Mouse (Mus musculus) adrenal gland, postnatal 4 days (tissue): ENCODE data around the gene B4galt7. TPM values are rescaled to one million over a fixed set of nuclear protein-coding genes. Genes with fewer than 3 reads are reported as not detected.
"Not testable (repeated sequence)": the region's sequence is repeated elsewhere in the genome, so short reads cannot be mapped to it uniquely, and the experiment has no call there.

Experiments
- DNase-seq, 2 experiments: peaks; one replicate each; pipeline ENCODE4 v3.0.0; 2021 to 2022; ENCODE audit warnings: low spot score in 2 of 2, mixed read lengths in 2 of 2
- total RNA-seq, 2 experiments: library from RNA; stranded (reverse); gene quantifications; 2 replicates each; pipeline ENCODE4 v1.2.3; 2021

The B4galt7 gene
- total RNA-seq, 2 experiments from 2014 or later = 16.5 to 18.8 TPM

DNA sequence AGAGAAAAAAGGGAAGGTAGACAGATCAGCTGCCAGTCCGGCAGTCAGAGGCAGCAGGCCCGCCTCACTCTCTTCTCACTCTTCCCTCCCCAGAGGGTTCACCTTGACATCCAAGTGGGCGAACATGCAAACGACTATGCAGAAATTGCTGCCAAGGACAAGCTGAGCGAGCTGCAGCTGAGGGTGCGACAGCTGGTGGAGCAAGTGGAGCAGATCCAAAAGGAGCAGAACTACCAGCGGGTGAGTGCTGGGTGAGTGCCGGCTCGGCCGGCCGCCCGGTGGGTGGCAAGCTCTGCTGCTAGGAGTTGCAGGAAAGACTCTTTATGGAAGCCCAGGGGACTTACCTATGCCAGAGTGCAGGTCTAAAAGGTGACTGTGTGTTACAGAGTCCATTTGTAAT is 4.3 kb upstream of the B4galt7 start:
- no peak for DNase-seq

DNA sequence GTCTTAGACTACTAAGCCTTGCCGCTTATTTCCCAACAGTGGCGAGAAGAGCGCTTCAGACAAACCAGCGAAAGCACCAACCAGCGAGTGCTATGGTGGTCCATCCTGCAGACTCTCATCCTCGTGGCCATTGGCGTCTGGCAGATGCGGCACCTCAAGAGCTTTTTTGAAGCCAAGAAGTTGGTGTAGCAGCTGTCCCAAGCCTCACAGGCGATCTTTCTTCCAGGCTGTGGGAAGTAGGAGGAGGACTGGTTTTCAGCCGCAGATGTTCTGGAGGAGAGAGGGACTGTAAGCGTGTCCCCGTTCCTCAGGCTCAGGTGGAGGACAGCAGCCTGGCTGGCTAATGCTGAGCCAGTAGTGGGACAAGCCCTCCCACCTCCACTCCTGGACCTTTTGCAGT is 2.9 kb upstream of the B4galt7 start:
- no peak for DNase-seq

GRCm38 (mm10) chr13:55600657-55601056 is 961 bp downstream of the B4galt7 start:
- no peak for DNase-seq

DNA sequence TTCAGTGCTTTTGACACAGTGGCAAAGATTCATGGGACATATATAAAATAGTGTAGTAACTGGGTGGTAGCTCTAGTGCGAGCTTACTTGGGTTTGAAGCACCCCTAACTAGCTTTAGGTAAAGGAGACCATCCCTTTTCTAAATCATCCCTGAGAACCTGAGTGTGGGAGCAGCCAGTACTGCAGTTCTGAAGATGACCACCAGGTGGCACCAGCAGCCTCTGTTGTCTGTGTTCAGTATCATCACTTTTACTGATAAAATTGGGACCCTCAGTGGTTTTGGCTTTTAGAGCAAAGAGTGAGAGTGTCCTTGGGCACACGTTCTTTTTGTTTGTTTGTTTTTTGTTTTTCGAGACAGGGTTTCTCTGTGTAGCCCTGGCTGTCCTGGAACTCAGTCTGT is 1.9 kb downstream of the B4galt7 start:
- peak; percentile 42 to 63 for DNase-seq

DNA sequence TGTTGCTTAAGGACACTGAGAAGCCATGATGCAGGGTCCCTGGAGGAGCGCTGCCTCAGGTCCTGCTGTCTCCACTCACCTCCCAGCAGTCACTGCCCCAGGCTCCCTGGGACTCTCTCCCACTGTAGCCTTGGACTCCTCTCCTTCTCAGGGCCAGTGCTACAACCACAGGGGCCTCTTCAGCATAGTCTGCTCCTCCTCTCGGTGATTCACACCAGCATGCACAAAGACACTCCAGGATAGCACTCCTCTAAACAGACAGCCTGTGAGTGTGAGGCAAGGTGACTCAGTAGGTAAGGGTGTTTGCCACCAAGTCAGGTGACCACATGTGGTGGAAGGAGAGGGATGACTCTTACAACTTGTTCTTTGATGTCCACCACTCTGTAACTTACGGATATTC is 4.9 kb downstream of the B4galt7 start:
- no peak for DNase-seq

DNA sequence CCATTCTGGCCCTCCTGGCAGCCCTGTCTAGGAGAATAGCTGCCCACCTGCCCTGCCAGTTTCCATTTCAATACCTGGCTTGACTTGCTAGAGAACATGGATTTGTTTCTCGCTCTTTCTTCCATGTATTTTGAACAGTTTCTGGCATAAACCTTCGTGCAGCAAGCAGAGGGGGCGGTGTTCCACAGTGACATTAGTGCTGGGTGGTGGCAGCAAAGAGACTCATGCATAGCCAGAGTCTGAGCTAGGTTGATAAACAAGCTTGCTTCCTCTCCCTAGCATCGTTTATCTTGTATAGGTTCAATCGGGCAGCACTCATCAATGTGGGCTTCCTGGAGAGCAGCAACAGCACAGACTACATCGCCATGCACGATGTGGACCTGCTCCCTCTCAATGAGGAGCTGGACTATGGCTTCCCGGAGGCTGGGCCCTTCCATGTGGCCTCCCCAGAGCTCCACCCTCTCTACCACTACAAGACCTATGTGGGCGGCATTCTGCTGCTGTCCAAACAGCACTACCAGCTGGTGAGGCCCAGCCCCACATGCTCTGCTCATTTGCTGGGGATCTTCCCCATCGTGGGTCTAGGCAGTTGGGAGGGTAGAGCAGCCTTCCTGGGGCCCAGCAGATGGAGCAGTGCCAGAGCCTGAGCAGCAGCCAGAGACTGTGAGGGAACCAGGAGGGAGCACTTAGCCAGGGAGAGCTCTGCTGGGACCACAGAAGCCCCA is 7.4 kb downstream of the B4galt7 start:
- DNase-seq = no peak

- no peak for DNase-seq
Measured at GRCm38 (mm10) chr13:55607624-55608006, 7.9 kb downstream of the B4galt7 start.

DNA sequence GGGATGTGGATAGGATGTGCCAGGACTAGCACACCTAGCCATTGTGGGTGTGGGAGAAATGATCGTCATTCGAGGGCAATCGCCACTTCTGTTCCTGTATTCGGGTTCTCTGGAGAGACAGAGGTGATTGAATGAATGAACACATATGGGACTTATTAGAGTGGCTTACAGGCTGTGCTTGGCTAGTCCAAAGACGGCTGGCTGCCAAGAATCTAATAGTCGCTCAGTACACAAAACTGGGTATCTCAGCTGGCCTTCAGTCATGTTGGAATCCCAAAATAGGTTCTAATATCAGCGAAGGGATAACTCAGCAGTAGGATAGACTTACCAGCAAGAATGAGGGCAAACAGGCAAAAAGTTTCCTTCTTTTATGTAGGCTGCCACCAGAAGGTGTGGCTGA is 12.3 kb downstream of the B4galt7 start:
- no peak for DNase-seq

DNA sequence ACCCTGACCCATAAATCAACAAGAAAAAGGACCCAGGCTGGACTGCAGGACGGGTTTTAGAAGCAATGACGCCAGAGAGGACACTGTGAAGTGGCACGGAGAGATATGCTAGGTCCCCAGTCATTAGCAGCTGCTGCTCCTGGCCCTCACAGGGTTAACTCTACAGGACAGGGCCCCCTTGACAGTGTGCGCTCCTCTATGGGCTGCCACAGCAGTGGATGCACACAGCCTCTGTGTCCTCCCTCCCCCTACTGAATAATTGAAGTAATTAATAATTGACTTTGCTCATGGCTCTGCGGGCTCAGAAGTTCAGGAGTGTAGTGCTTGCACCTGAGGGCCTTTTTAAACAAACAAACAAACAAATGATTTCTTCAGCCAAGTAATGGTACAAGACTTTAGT is 13.8 kb downstream of the B4galt7 start:
- DNase-seq = no peak

DNA sequence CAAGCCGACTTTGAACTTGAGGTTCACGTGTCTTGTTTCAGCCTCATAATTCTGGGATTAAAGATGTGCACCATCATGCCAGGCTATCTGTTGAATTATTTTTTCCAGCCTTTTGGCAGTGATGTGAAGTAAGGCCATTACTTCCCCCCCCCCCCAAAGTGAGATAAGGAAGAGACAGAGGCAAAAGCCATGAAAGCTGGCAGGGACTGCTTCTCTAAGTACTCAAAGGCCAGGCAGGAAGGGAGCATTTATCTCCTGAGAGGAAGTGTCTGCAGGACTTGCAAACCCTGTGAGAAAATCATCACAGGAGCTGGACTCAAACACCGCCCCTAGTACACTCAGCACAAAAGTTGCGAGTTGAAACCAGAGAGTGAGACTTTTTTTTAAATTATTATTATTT is 19.6 kb downstream of the B4galt7 start:
- DNase-seq = no peak

GRCm38 (mm10) chr13:55620275-55620674 is 20.6 kb downstream of the B4galt7 start:
- no peak for DNase-seq

GRCm38 (mm10) chr13:55622156-55622648 is 22.5 kb downstream of the B4galt7 start:
- DNase-seq = not testable (repeated sequence)

GRCm38 (mm10) chr13:55622649-55623541 is 23.2 kb downstream of the B4galt7 start, which contains the start of gene Caml:
TSS of gene Caml (plus strand) at chr13:55623005.
- peak; percentile 52 to 80 for DNase-seq

DNA sequence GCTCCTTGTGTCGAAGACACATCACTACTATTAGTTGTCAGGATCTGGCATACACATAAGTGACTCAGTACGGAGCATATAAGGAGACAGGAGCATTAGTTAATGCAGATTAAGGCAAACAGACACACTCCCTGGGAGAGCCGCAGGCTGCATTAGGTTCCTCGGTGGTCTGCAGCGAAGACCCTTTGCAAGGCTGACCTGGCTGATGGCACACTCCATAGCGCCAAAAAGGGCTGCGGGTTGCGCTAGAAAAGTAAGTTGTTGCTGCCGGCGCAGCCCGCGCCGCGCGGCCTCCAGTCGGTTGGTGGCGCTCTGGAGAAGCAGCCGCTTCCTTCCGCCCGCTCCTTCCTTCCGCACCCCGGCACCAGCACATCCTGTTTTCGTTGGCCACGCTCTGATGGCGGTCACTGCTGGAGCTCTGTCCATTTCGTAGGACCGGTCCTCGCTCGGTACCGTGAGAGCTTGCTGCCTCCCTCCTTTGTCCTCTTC is 35.0 kb downstream of the B4galt7 start, which contains the start of gene Ddx46:
Gene Ddx46, plus strand, starts transcription at position 389 of the 489 bp plus-strand sequence.
- DNase-seq = peak; percentile 79 to 87

- no peak for DNase-seq
Measured at GRCm38 (mm10) chr13:55635146-55635571, 35.5 kb downstream of the B4galt7 start.

GRCm38 (mm10) chr13:55636185-55636983 is 36.7 kb downstream of the B4galt7 start:
- DNase-seq = no peak

DNA sequence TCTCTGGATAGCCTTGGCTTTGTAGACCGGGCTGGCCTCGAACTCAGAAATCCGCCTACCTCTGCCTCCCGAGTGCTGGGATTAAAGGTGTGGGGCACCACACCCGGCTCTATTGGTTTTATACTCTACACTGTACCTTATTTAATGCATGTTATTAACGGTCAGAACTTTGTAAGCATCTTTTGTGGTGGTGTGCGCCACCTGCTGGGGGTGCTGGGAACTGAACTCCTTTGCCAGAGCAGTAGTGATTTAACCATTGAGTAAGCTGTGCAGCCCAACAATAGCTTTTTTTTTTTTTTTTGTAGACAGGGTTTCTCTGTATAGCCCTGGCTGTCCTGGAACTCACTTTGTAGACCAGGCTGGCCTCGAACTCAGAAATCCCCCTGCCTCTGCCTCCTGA is 40.8 kb downstream of the B4galt7 start:
- peak; percentile 48 to 64 for DNase-seq

GRCm38 (mm10) chr13:55644525-55644924 is 44.8 kb downstream of the B4galt7 start:
- no peak for DNase-seq

DNA sequence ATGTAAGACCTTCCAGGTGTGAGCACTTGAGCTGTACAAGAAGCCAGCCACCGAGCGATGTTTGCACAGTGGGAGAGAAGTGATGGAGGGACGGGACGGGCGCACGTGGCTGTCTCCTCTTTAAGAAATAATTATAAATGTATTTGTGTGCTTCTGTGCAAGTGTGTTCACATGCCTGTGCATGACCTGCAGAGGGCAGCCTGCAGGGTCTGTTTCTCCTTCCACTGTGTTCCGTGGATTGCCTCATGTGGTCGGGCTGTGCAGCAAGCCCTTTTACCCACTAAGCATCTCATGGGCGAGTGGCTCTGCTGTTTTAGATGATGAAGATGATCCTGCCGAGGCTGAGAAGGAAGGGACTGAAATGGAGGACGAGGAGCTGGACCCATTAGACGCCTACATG is 50.4 kb downstream of the B4galt7 start:
- DNase-seq = no peak

- no peak for DNase-seq
Measured at GRCm38 (mm10) chr13:55650980-55651379, 51.3 kb downstream of the B4galt7 start.
